Mouse (Mus musculus) liver, embryonic 13.5 days (tissue): ENCODE data around the gene Cnga4. TPM values are rescaled to one million over a fixed set of nuclear protein-coding genes. Genes with fewer than 3 reads are reported as not detected.
"Not testable (repeated sequence)": the region's sequence is repeated elsewhere in the genome, so short reads cannot be mapped to it uniquely, and the experiment has no call there.

Experiments
- ATAC-seq: fragments of 200-750 bp; cut with Nextera tagmentation; 2 replicates; pipeline ENCODE4 v1.8.0; 2017; ENCODE audit warnings: low read depth, mild to moderate bottlenecking, moderate number of reproducible peaks, moderate library complexity
- DNase-seq: peaks from one replicate; pipeline ENCODE4 v3.0.0; 2022
- H3K27ac ChIP-seq: fragments of 300-500 bp; sonication (generic); 2 replicates; pipeline ENCODE4 v1.5.1; 2015; ENCODE audit warnings: moderate library complexity, mild to moderate bottlenecking, inconsistent platforms
- H3K27me3 ChIP-seq: fragments of 300-500 bp; sonication (generic); 2 replicates; pipeline ENCODE4 v1.6.1; 2015; ENCODE audit warnings: mild to moderate bottlenecking, inconsistent platforms
- H3K36me3 ChIP-seq: fragments of 300-500 bp; sonication (generic); 2 replicates; pipeline ENCODE4 v1.6.1; 2015; ENCODE audit warnings: mild to moderate bottlenecking, inconsistent platforms
- H3K4me1 ChIP-seq: fragments of 300-500 bp; sonication (generic); replicated peaks from 2 replicates; pipeline ENCODE4 v1.6.1; 2015; ENCODE audit warnings: inconsistent platforms
- H3K4me2 ChIP-seq: fragments of 300-500 bp; sonication (generic); 2 replicates; pipeline ENCODE4 v1.6.1; 2015; ENCODE audit warnings: inconsistent platforms, mild to moderate bottlenecking, moderate library complexity
- H3K4me3 ChIP-seq: fragments of 300-500 bp; sonication (generic); replicated peaks from 2 replicates; pipeline ENCODE4 v1.5.1; 2015; ENCODE audit warnings: mild to moderate bottlenecking, inconsistent platforms
- H3K9ac ChIP-seq: fragments of 300-500 bp; sonication (generic); 2 replicates; pipeline ENCODE4 v1.6.1; 2015; ENCODE audit warnings: mild to moderate bottlenecking, inconsistent platforms
- H3K9me3 ChIP-seq: fragments of 300-500 bp; sonication (generic); replicated peaks from 2 replicates; pipeline ENCODE4 v1.6.1; 2016; ENCODE audit warnings: inconsistent platforms
- WGBS: fragments of 180-500 bp; shearing (Covaris S2); methylation state at CpG from one replicate; pipeline ENCODE4 v1.1.7; 2015; ENCODE audit not compliant: insufficient replicate concordance; 5-methylcytosine and 5-hydroxymethylcytosine counted together
- polyA plus RNA-seq: library from polyadenylated mRNA; unstranded; fragments of >200 nt; fragmentation: Nextera tagmentation; extraction: Ambion mirVana; gene quantifications from 2 replicates; pipeline ENCODE4 v1.2.1, GENCODE M21; 2015

The Cnga4 gene
- polyA plus RNA-seq, 1 experiment from 2014 or later = not detected

- no peak overlapping the region for H3K4me2 ChIP-seq
- WGBS = 81% methylated on average over 2 of the region's 2 CpGs
- H3K9ac ChIP-seq = no peak overlapping the region
- H3K9me3 ChIP-seq = no peaks in the 10 kb centered on the region
- H3K4me3 ChIP-seq = no peak overlapping the region
- H3K4me1 ChIP-seq = no peaks in the 10 kb centered on the region
- H3K27me3 ChIP-seq = no peaks in the 10 kb centered on the region
- H3K36me3 ChIP-seq = peaks cover 64% of the 10 kb centered on the region
- DNase-seq (no peak), ATAC-seq (no peak)
- no peak overlapping the region for H3K27ac ChIP-seq
These were observed 16.7 kb upstream of the Cnga4 start for GRCm38 (mm10) chr7:105387696-105388095.

DNA sequence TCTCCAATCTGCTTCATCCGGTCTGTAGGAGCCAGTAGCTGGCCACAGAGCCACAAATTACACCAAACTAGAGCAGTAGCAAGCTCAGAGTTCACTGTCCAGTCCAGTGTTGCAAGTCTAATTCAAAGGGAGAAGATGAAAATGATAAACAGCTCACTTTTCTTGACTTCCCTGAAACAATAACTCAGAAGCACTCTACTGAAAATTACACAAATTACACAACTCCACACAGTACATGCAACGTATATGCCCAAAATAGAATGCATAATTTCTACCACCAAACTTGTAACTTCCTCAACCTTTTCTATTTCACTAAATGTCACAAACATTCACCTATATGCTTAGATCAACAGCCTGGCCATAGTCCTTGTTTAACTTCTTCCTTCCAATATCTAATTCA lies 14.1 kb upstream of the Cnga4 start:
- Histone ChIP-seq H3K36me3 (peaks cover 39% of the 10 kb centered on the region), H3K4me3 (no peak overlapping the region), H3K4me1 (no peaks in the 10 kb centered on the region), H3K9ac (no peak overlapping the region), H3K27ac (no peak overlapping the region), H3K27me3 (no peaks in the 10 kb centered on the region), H3K9me3 (no peaks in the 10 kb centered on the region), H3K4me2 (no peak overlapping the region)
- ATAC-seq (no peak), DNase-seq (no peak)
- 78% methylated on average over 2 of the region's 2 CpGs for WGBS

- Histone ChIP-seq H3K4me3 (no peak overlapping the region), H3K9me3 (no peaks in the 10 kb centered on the region), H3K27me3 (no peaks in the 10 kb centered on the region), H3K4me2 (no peak overlapping the region), H3K9ac (no peak overlapping the region), H3K27ac (no peak overlapping the region), H3K4me1 (peaks cover 22% of the 10 kb centered on the region), H3K36me3 (peaks cover 6% of the 10 kb centered on the region)
- DNase-seq = no peak
- 82% methylated on average over 1 of the region's 1 CpGs for WGBS
- ATAC-seq = no peak
These were observed 9.8 kb upstream of the Cnga4 start for GRCm38 (mm10) chr7:105394606-105395005.

- ATAC-seq = no peak
- Histone ChIP-seq H3K36me3 (no peaks in the 10 kb centered on the region), H3K27ac (no peak overlapping the region), H3K4me3 (no peak overlapping the region), H3K9me3 (no peaks in the 10 kb centered on the region), H3K9ac (no peak overlapping the region), H3K4me2 (no peak overlapping the region), H3K4me1 (peaks cover 22% of the 10 kb centered on the region), H3K27me3 (no peaks in the 10 kb centered on the region)
- DNase-seq = no peak
These were observed 9.1 kb upstream of the Cnga4 start for GRCm38 (mm10) chr7:105395131-105395820.

DNA sequence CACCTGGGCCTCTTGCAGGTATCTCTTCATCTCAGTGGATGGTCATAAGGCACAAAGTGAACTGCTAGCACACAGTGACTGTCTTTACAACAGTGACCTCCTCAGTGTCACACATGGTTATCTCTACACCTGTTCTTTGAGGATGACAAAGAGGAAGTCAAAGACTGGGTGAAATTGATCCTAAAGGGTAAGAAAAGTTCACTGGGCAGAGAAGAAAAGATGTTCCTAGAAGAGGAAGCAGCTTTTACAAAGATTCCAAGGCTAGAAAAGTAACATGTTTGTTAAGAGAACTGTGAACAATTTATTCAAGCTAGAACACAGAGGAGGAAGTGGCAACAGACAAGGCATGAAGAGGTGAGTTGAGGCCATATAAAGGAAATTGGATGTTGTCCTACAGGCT lies 8.2 kb upstream of the Cnga4 start:
- no peaks in the 10 kb centered on the region for H3K27me3 ChIP-seq
- ATAC-seq (no peak), DNase-seq (no peak)
- H3K9ac ChIP-seq = no peak overlapping the region
- H3K36me3 ChIP-seq = no peaks in the 10 kb centered on the region
- H3K9me3 ChIP-seq = no peaks in the 10 kb centered on the region
- H3K4me3 ChIP-seq = no peak overlapping the region
- peaks cover 30% of the 10 kb centered on the region for H3K4me1 ChIP-seq
- H3K4me2 ChIP-seq = no peak overlapping the region
- no peak overlapping the region for H3K27ac ChIP-seq

DNA sequence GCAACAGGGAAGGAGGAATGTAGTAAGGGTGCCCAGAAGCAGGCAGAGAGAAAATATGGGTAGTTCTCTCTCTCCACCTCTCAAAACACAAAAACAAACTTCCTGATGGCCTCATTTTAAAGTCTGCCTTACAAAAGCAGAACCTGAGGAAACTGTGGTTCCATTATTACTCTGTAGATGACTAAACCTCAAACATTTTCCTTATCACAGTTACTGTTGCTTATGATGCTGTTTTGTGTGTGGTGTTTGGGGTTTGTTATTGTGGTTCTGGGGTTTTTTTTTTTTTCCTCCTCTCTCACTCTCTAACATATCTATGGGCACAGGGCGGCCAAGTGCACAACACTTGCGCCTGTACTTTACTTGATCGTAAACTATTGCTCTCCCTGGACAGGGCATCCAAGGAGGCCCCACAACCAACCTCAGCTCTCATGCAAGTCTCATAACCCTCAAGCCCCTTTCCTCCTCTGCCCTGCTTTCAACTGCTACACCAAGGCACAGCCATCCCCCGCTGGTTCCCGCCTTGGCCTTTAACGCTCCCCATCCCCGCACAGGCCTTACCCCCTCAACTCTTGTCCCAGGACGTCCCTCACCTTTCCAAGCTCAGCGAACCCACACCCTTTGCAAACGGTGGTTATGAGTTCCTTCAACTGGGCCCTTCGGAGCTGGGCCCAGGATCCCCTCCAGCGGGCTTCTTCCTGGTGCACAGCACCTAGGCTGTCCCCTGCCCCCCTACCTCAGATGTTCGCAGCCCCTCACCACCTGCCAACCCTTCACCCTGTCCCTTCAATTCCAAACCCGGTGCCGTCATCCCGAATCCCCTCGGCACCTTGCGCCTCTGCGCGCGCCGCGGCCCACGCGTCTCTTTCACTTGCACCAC lies 5.1 kb upstream of the Cnga4 start:
- H3K27me3 ChIP-seq = no peaks in the 10 kb centered on the region
- peaks cover 31% of the 10 kb centered on the region for H3K4me1 ChIP-seq
- no peak for DNase-seq
- H3K9ac ChIP-seq = peak overlapping the region; percentile 88
- peak overlapping the region; percentile 89 for H3K4me3 ChIP-seq
- ATAC-seq = peak; percentile 0; the same call in 1 of the 2 replicates
- H3K9me3 ChIP-seq = no peaks in the 10 kb centered on the region
- peak overlapping the region; percentile 90 for H3K4me2 ChIP-seq
- H3K27ac ChIP-seq = peak overlapping the region; percentile 81
- whole genome bisulfite sequencing = under 1% methylated on average over 25 of the region's 25 CpGs
- H3K36me3 ChIP-seq = no peaks in the 10 kb centered on the region

- peak within 1 kb of the TSS; percentile 91 for H3K27ac ChIP-seq
- H3K27me3 ChIP-seq = no peaks in the 10 kb centered on the region
- H3K4me1 ChIP-seq = peaks cover 31% of the 10 kb centered on the region
- ATAC-seq = peak; percentile 96
- WGBS = under 1% methylated on average over 54 of the region's 55 CpGs
- H3K4me3 ChIP-seq = peak within 1 kb of the TSS; percentile 89
- no peaks in the 10 kb centered on the region for H3K9me3 ChIP-seq
- no peaks in the 10 kb centered on the region for H3K36me3 ChIP-seq
- peak within 1 kb of the TSS; percentile 88 for H3K9ac ChIP-seq
- peak within 1 kb of the TSS; percentile 90 for H3K4me2 ChIP-seq
- peak; percentile 99 for DNase-seq
These were observed 4.3 kb upstream of the Cnga4 start, which contains the start of gene Fam160a2 for GRCm38 (mm10) chr7:105399935-105400624. TSS of gene Fam160a2 (minus strand) at chr7:105400054.

DNA sequence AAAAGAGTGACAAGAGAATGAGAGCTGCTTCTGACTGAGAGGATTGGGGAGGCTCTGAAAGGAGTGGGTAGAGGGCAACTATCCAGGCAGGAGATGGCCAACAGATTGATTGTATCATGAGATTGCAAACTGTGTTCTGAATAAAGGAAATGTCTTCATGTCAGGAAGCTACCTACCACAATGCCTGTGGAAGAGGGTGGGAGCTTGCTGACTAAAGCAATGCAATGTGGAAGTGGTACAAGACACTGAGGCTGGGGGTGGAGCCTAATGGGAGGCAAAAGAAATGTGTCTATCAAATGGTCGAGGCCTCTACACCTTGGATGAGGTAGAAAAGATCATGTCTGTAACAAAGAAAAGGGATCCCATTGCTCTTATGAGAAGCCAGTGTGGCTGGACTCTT lies 2.0 kb downstream of the Cnga4 start:
- WGBS = 41% methylated on average over 1 of the region's 1 CpGs
- Histone ChIP-seq H3K4me2 (no peak overlapping the region), H3K9ac (no peak overlapping the region), H3K4me1 (no peaks in the 10 kb centered on the region), H3K9me3 (no peaks in the 10 kb centered on the region), H3K27me3 (no peaks in the 10 kb centered on the region), H3K4me3 (no peak overlapping the region), H3K36me3 (no peaks in the 10 kb centered on the region), H3K27ac (no peak overlapping the region)
- DNase-seq (no peak), ATAC-seq (no peak)

GRCm38 (mm10) chr7:105411874-105412632 lies 7.7 kb downstream of the Cnga4 start:
- not testable (repeated sequence) for H3K4me2 ChIP-seq, H3K9me3 ChIP-seq, H3K27me3 ChIP-seq, H3K4me3 ChIP-seq, ATAC-seq, H3K4me1 ChIP-seq, H3K36me3 ChIP-seq, H3K27ac ChIP-seq, H3K9ac ChIP-seq
- WGBS = 46% methylated on average over 8 of the region's 8 CpGs
- DNase-seq = peak; percentile 29

DNA sequence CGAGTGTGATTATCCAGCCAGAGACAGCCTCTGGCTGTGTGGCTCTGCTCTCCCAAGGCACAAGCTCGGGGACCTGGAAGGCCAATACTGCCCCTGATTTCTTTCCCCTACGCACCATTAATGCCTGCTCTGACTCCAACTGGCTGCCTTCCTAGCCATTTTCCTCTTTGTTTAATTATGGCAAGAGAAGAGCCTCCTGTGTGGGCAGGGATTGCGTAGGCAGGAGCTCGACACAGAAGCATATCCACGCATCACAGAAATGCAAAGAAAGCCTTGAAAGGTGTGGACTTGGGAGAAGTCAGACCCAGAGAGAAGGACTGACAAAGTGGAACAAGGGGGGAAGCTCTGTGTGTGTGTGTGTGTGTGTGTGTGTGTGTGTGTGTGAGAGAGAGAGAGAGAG lies 10.0 kb downstream of the Cnga4 start:
- no peaks in the 10 kb centered on the region for H3K4me1 ChIP-seq
- no peaks in the 10 kb centered on the region for H3K36me3 ChIP-seq
- 34% methylated on average over 6 of the region's 6 CpGs for WGBS
- H3K4me2 ChIP-seq = no peak overlapping the region
- H3K27ac ChIP-seq = no peak overlapping the region
- no peaks in the 10 kb centered on the region for H3K27me3 ChIP-seq
- no peak for DNase-seq
- no peak overlapping the region for H3K9ac ChIP-seq
- ATAC-seq = no peak
- H3K9me3 ChIP-seq = no peaks in the 10 kb centered on the region
- H3K4me3 ChIP-seq = no peak overlapping the region

DNA sequence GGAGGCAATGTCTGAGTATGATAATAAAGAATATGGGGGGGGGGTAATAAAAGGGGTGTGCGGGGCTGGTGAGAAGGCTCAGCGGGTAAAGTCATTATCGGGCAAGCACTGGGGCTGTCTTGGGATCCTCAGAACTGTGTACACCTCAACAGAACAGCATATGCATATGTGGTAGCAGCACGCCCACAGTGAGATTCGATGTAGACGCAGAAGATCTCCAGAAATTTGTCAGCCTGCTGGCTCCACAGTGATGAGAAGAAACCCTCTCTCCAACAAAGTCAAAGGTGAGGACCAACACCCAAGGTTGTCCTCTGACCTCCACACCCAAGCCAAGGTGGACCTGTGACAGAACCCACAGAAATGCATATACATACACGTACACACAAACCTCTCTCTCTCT lies 12.2 kb downstream of the Cnga4 start:
- Histone ChIP-seq H3K4me3 (no peak overlapping the region), H3K4me2 (no peak overlapping the region), H3K27me3 (no peaks in the 10 kb centered on the region), H3K27ac (no peak overlapping the region), H3K9me3 (no peaks in the 10 kb centered on the region), H3K36me3 (no peaks in the 10 kb centered on the region), H3K4me1 (no peaks in the 10 kb centered on the region), H3K9ac (no peak overlapping the region)
- DNase-seq (no peak), ATAC-seq (no peak)
- 66% methylated on average over 7 of the region's 7 CpGs for WGBS
